Mouse (Mus musculus): ENCODE data around the gene Hormad2. TPM values are rescaled to one million over a fixed set of nuclear protein-coding genes. Genes with fewer than 3 reads are reported as not detected.

The Hormad2 gene
- polyA plus RNA-seq, 1 experiment from 2014 or later = 0.21 TPM

DNA sequence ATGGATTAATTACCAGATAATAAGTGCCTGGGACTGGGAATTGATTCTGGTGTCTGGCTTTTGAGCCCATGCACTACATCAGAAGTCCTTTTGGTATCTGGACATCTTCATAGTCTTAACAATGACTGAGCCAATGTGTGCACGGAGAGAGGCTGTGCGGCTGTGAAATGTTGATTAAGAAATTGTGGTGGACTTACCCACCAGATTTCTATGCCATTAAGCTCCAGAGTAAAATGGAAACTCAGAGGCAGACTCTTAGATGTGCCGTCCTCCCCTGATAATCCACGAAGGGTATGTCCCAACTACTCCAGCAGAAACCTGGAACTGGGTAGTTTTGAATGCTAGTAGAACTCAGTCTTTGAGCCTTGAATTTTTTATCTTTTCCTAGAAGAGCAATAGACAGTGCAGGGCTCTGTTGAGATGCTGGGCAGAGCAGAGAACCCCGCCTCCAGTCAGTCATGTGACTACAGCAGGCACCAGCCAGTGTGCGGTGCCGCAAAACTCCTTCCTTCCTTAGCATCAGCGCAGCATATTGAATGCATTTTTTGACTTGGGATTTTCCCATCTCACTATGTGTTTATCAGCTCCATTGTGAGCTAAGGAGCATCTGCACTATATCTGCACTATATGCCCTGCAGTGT is 14.1 kb upstream of the Hormad2 start:
- Histone ChIP-seq H3K4me1 (replicated peaks; ENCODE audit: control insufficient read depth, insufficient read depth, low read length) (no peaks in the 10 kb centered on the region), H3K9me3 (ENCODE audit: control insufficient read depth) (no peaks in the 10 kb centered on the region), H3K4me3 (ENCODE audit: low read depth, low read length) (no peak overlapping the region), H3K9ac (ENCODE audit: low read depth, low read length) (no peak overlapping the region), H3K36me3 (ENCODE audit: control insufficient read depth, insufficient read depth) (no peaks in the 10 kb centered on the region), H3K4me2 (replicated peaks; ENCODE audit: low read depth) (no peak overlapping the region), H3K27me3 (replicated peaks; ENCODE audit: control insufficient read depth, insufficient read depth, low read length) (no peaks in the 10 kb centered on the region), H3K27ac (ENCODE audit: low read depth, low read length) (no peak overlapping the region)
- TF ChIP-seq CTCF (IDR thresholded peaks at IDR 0.05; ENCODE audit: low read depth) = no peak
- ATAC-seq = no peak
- WGBS = 79% methylated on average over 8 of the region's 8 CpGs

DNA sequence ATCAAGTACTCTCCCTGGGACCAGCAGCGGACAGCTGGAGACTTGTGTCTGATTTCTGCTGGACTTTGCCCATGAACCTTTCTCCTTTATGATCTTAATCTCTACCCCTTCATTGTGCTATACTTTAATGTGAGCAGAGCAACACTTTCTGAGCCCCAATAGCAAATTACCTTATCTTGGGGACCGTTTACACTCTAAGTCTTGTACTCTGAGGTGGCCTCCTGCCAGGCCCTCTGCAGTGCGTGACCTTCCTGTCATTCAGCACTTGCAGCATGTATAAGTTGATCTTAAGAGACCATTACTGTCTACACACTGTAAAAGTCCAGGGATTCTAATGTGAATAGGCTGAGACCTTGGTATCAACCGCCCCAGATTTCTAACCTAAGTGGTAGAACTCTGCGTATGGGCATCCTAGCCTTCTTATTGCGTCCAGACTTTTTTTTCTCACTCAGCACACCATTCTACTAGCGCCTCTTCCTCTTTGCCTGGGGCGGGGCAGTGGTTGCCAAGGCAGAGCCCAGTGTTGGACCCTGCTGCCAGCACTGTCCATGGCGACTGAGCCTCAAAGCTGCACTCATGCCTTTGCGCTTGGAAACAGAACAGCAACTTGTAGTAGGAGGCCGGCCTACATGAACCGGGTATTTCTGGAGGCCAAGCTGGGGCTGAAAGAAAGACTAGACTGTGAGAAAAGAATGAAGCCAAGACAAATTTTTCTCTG is 11.7 kb upstream of the Hormad2 start:
- Histone ChIP-seq H3K9ac (ENCODE audit: low read depth, low read length) (no peak overlapping the region), H3K27ac (ENCODE audit: low read depth, low read length) (no peak overlapping the region), H3K9me3 (ENCODE audit: control insufficient read depth) (no peaks in the 10 kb centered on the region), H3K36me3 (ENCODE audit: control insufficient read depth, insufficient read depth) (no peaks in the 10 kb centered on the region), H3K4me1 (replicated peaks; ENCODE audit: control insufficient read depth, insufficient read depth, low read length) (no peaks in the 10 kb centered on the region), H3K27me3 (replicated peaks; ENCODE audit: control insufficient read depth, insufficient read depth, low read length) (no peaks in the 10 kb centered on the region), H3K4me2 (replicated peaks; ENCODE audit: low read depth) (no peak overlapping the region), H3K4me3 (ENCODE audit: low read depth, low read length) (no peak overlapping the region)
- TF ChIP-seq CTCF (IDR thresholded peaks at IDR 0.05; ENCODE audit: low read depth) = no peak
- peak; percentile 76 for ATAC-seq
- WGBS = 48% methylated on average over 12 of the region's 12 CpGs

GRCm38 (mm10) chr11:4451116-4451515 is 10.2 kb upstream of the Hormad2 start:
- Histone ChIP-seq H3K36me3 (ENCODE audit: control insufficient read depth, insufficient read depth) (no peaks in the 10 kb centered on the region), H3K27ac (ENCODE audit: low read depth, low read length) (no peak overlapping the region), H3K4me3 (ENCODE audit: low read depth, low read length) (no peak overlapping the region), H3K4me2 (replicated peaks; ENCODE audit: low read depth) (no peak overlapping the region), H3K9ac (ENCODE audit: low read depth, low read length) (no peak overlapping the region), H3K9me3 (ENCODE audit: control insufficient read depth) (no peaks in the 10 kb centered on the region), H3K4me1 (replicated peaks; ENCODE audit: control insufficient read depth, insufficient read depth, low read length) (no peaks in the 10 kb centered on the region), H3K27me3 (replicated peaks; ENCODE audit: control insufficient read depth, insufficient read depth, low read length) (no peaks in the 10 kb centered on the region)
- WGBS = 25% methylated on average over 9 of the region's 9 CpGs
- ATAC-seq = no peak
- peak; percentile 83 for TF ChIP-seq CTCF (IDR thresholded peaks at IDR 0.05; ENCODE audit: low read depth)

- H3K36me3 ChIP-seq (ENCODE audit: control insufficient read depth, insufficient read depth) = no peaks in the 10 kb centered on the region
- ATAC-seq = no peak
- H3K4me3 ChIP-seq (ENCODE audit: low read depth, low read length) = no peak overlapping the region
- H3K27me3 ChIP-seq (replicated peaks; ENCODE audit: control insufficient read depth, insufficient read depth, low read length) = no peaks in the 10 kb centered on the region
- no peaks in the 10 kb centered on the region for H3K4me1 ChIP-seq (replicated peaks; ENCODE audit: control insufficient read depth, insufficient read depth, low read length)
- 89% methylated on average over 9 of the region's 9 CpGs for WGBS
- no peak for TF ChIP-seq CTCF (IDR thresholded peaks at IDR 0.05; ENCODE audit: low read depth)
- no peaks in the 10 kb centered on the region for H3K9me3 ChIP-seq (ENCODE audit: control insufficient read depth)
- H3K27ac ChIP-seq (ENCODE audit: low read depth, low read length) = no peak overlapping the region
- H3K9ac ChIP-seq (ENCODE audit: low read depth, low read length) = no peak overlapping the region
- no peak overlapping the region for H3K4me2 ChIP-seq (replicated peaks; ENCODE audit: low read depth)
Measured at GRCm38 (mm10) chr11:4446195-4446868, 5.4 kb upstream of the Hormad2 start.

DNA sequence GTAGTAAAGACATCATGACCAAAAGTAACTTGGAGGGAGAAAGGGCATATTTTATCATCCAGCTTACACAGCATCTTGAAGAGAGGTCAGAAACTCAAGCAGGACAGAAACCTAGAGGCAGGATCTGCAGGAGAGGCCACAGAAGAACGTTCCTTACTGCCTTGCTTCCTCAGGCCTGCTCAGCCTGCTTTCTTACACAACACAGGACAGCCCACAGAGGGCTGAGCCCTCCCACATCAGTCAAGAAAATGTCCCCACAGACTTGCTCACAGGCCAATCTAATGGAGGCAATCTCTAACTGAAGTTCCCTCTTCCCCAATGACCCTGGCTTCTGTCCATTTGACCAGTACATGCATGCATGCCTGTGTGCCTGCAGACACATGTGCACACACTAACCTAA is 1.4 kb upstream of the Hormad2 start:
- H3K4me3 ChIP-seq (ENCODE audit: low read depth, low read length) = no peak overlapping the region
- no peak for ATAC-seq
- H3K9ac ChIP-seq (ENCODE audit: low read depth, low read length) = no peak overlapping the region
- no peak overlapping the region for H3K27ac ChIP-seq (ENCODE audit: low read depth, low read length)
- no peaks in the 10 kb centered on the region for H3K9me3 ChIP-seq (ENCODE audit: control insufficient read depth)
- TF ChIP-seq CTCF (IDR thresholded peaks at IDR 0.05; ENCODE audit: low read depth) = no peak
- H3K36me3 ChIP-seq (ENCODE audit: control insufficient read depth, insufficient read depth) = no peaks in the 10 kb centered on the region
- no peak overlapping the region for H3K4me2 ChIP-seq (replicated peaks; ENCODE audit: low read depth)
- H3K4me1 ChIP-seq (replicated peaks; ENCODE audit: control insufficient read depth, insufficient read depth, low read length) = no peaks in the 10 kb centered on the region
- H3K27me3 ChIP-seq (replicated peaks; ENCODE audit: control insufficient read depth, insufficient read depth, low read length) = no peaks in the 10 kb centered on the region
- WGBS = 52% methylated on average over 1 of the region's 1 CpGs

DNA sequence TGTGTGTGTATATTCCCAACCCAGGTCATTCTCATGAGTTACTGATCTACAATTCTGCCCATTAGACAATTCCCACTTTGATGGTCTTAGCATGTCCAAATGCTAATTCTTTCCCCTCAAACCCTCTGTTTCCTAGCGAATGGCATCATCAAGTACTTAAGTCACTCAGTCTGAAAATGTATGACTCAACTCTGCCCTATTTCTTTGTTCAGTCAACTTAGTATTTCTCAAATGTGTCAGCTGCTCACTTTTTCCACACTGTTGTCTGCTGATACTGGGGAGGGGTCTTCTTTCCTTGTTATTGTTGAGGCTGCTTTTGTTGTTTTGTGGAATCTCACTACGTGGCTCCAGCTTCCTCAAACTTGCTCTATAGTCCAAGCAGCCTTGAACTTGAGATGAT is 2.7 kb downstream of the Hormad2 start:
- no peaks in the 10 kb centered on the region for H3K27me3 ChIP-seq (replicated peaks; ENCODE audit: control insufficient read depth, insufficient read depth, low read length)

More for the DNA sequence above, 2.7 kb downstream of the Hormad2 start:
- WGBS = 60% methylated on average over 2 of the region's 2 CpGs
- no peak overlapping the region for H3K9ac ChIP-seq (ENCODE audit: low read depth, low read length)
- no peak overlapping the region for H3K4me2 ChIP-seq (replicated peaks; ENCODE audit: low read depth)
- no peak for ATAC-seq
- H3K4me1 ChIP-seq (replicated peaks; ENCODE audit: control insufficient read depth, insufficient read depth, low read length) = no peaks in the 10 kb centered on the region
- no peaks in the 10 kb centered on the region for H3K36me3 ChIP-seq (ENCODE audit: control insufficient read depth, insufficient read depth)
- TF ChIP-seq CTCF (IDR thresholded peaks at IDR 0.05; ENCODE audit: low read depth) = no peak
- no peak overlapping the region for H3K27ac ChIP-seq (ENCODE audit: low read depth, low read length)
- H3K9me3 ChIP-seq (ENCODE audit: control insufficient read depth) = no peaks in the 10 kb centered on the region
- no peak overlapping the region for H3K4me3 ChIP-seq (ENCODE audit: low read depth, low read length)

Data from intestine, postnatal 0 days (tissue).